ENCODE assay signal across 8 mouse cellular contexts in the genomic region with DNA sequence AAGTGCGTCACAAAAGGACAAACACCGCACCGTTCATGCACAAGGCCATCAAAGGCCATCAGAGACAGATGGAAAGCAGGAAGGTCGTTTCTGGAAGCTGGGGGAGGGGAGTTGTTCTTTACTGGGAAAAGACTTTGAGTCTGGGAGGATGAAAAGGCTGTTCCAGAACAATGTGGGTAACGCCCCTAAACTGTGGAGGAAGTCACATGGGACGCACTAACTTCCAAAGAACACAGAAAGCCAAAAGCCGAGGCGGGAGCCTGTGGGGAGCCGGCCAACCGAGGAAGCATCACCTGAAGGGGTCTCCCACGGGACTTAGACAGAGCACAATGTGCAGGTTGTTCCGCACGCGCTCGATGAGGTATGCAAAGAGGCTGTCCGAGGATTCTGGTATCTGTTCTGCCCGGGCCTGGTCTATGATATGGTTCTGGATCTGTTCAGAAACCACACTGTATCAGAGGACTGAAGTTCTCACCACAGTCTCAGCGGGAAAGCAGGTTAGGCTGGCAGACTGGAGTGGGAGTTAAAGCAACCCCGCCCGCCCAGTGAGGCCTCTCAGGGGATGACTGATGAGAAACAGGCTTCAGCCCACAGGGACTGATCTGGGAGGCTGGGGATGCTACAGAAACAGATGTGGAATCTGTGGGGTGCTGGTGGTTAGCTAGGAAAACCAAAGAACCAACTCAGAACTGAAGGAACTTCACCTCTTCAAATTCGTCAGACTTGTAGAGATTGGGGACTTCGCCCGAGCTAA. TPM values are rescaled to one million over a fixed set of nuclear protein-coding genes. Genes with fewer than 3 reads are reported as not detected.
A peak's percentile ranks its signal among the peaks of the same experiment; 100 is the strongest.
DNase-seq lines count a peak whose midpoint lies in the region; ATAC-seq and TF ChIP-seq lines count a peak whose summit lies in the region.

No protein-coding gene starts in this region.

- WGBS in heart, postnatal 0 days = 24% methylated on average over 23 of the region's 23 CpGs

- no peak overlapping the region; the same call in 1 of the 2 replicates for H3K9ac ChIP-seq in heart, postnatal 0 days (replicated peaks; ENCODE audit: low read depth, low read length)

- ATAC-seq in heart, postnatal 0 days (ENCODE audit: insufficient read depth, low read depth) = peak; percentile 74

- H3K27ac ChIP-seq in brown adipose tissue, adult 24 weeks (replicated peaks; ENCODE audit: low read depth, low read length) = peak overlapping the region; percentile 80
- H3K27ac ChIP-seq in heart, postnatal 0 days (ENCODE audit: low read depth) = peak overlapping the region; percentile 70

- no peak for TF ChIP-seq CTCF in heart, postnatal 0 days (IDR thresholded peaks at IDR 0.05; ENCODE audit: low read depth)

- peak overlapping the region; percentile 35 for H3K4me3 ChIP-seq in brown adipose tissue, adult 24 weeks (ENCODE audit: insufficient read depth, low read depth, low read length)
- peak overlapping the region; percentile 31 for H3K4me3 ChIP-seq in heart, postnatal 0 days (ENCODE audit: low read depth, low read length)

- peak; percentile 75 for TF ChIP-seq EP300 in heart, postnatal 0 days (IDR thresholded peaks at IDR 0.05; ENCODE audit: low read depth)

- peak overlapping the region; percentile 41 for H3K4me2 ChIP-seq in heart, postnatal 0 days (ENCODE audit: low read depth, low read length)

- H3K27me3 ChIP-seq in heart, postnatal 0 days (ENCODE audit: control insufficient read depth, insufficient read depth, low read length) = no peaks in the 10 kb centered on the region

- no peaks in the 10 kb centered on the region for H3K9me3 ChIP-seq in heart, postnatal 0 days (replicated peaks; ENCODE audit: control insufficient read depth, low read length)

- DNase-seq in ES-CJ7 (ENCODE audit: low read depth, low spot score) (peak; percentile 84), liver (peak; percentile 50)
- DNase-seq in heart, postnatal 0 days (ENCODE audit: low spot score) = peak; percentile 81
- no peak for DNase-seq in c-Kit-positive CD71-positive TER-119-positive erythroid progenitor cells, embryonic 14.5 days (ENCODE audit: low spot score)
- DNase-seq in T-cell, adult 2 months (ENCODE audit: low spot score) = no peak
- no peak for DNase-seq in urinary bladder, postnatal 10 days (ENCODE audit: low spot score)
- DNase-seq in cerebellum, postnatal 4 days (ENCODE audit: low spot score in 2 of 2) = no peak

- peaks cover 6% of the 10 kb centered on the region; the same call in 1 of the 2 replicates for H3K4me1 ChIP-seq in brown adipose tissue, adult 24 weeks (ENCODE audit: control insufficient read depth, insufficient read depth, insufficient read length, low read length)
- peaks cover 21% of the 10 kb centered on the region; the same call in 1 of the 2 replicates for H3K4me1 ChIP-seq in heart, postnatal 0 days (ENCODE audit: control insufficient read depth, insufficient read depth)

- no peaks in the 10 kb centered on the region for H3K36me3 ChIP-seq in heart, postnatal 0 days (replicated peaks; ENCODE audit: control insufficient read depth, insufficient read depth, low read length)

RNA-seq across cellular contexts. Expression of gene Kdm6b, which starts 38.8 kb away (rescaled TPM):
- polyA plus RNA-seq in brown adipose tissue, adult 24 weeks (2012; ENCODE audit: insufficient read depth, insufficient read length, missing spikeins) = 13.9 and 16.9 TPM in 2 replicates
- 7.8 and 10.0 TPM in 2 replicates for total RNA-seq in heart, postnatal 0 days (2014; rRNA removed; ENCODE audit: low replicate concordance)
- 23.0 and 23.6 TPM in 2 replicates for polyA plus RNA-seq in heart, postnatal 0 days (2015; fragmentation: Nextera tagmentation; extraction: Ambion mirVana)

RNA-seq across cellular contexts. Expression of gene Tmem88, which starts 54.3 kb away (rescaled TPM):
- 4.1 and 8.3 TPM in 2 replicates for polyA plus RNA-seq in brown adipose tissue, adult 24 weeks (2012; ENCODE audit: insufficient read depth, insufficient read length, missing spikeins)
- 32.4 and 33.0 TPM in 2 replicates for total RNA-seq in heart, postnatal 0 days (2014; rRNA removed; ENCODE audit: low replicate concordance)
- 59.7 and 62.5 TPM in 2 replicates for polyA plus RNA-seq in heart, postnatal 0 days (2015; fragmentation: Nextera tagmentation; extraction: Ambion mirVana)

RNA-seq across cellular contexts. Expression of gene Cyb5d1, which starts 56.9 kb away (rescaled TPM):
- polyA plus RNA-seq in brown adipose tissue, adult 24 weeks (2012; ENCODE audit: insufficient read depth, insufficient read length, missing spikeins) = 16.1 and 18.9 TPM in 2 replicates
- total RNA-seq in heart, postnatal 0 days (2014; rRNA removed; ENCODE audit: low replicate concordance) = 14.2 and 17.6 TPM in 2 replicates
- polyA plus RNA-seq in heart, postnatal 0 days (2015; fragmentation: Nextera tagmentation; extraction: Ambion mirVana) = 16.7 and 18.6 TPM in 2 replicates

RNA-seq across cellular contexts. Expression of gene Naa38, which starts 57.0 kb away (rescaled TPM):
- 249 and 290 TPM in 2 replicates for polyA plus RNA-seq in brown adipose tissue, adult 24 weeks (2012; ENCODE audit: insufficient read depth, insufficient read length, missing spikeins)
- total RNA-seq in heart, postnatal 0 days (2014; rRNA removed; ENCODE audit: low replicate concordance) = 64.9 and 93.4 TPM in 2 replicates
- 171 and 175 TPM in 2 replicates for polyA plus RNA-seq in heart, postnatal 0 days (2015; fragmentation: Nextera tagmentation; extraction: Ambion mirVana)

Comparison
In these comparisons a context has a peak if more than half of its experiments do, and no peak if none do; other contexts are left out.
1. DNase-seq: peak in ES-CJ7 (single experiment), heart, postnatal 0 days (single experiment) and liver (single experiment); none in c-Kit-positive CD71-positive TER-119-positive erythroid progenitor cells, embryonic 14.5 days (single experiment), T-cell, adult 2 months (single experiment), urinary bladder, postnatal 10 days (single experiment) and cerebellum, postnatal 4 days (0 of 2).